Mouse (Mus musculus): ENCODE data around the gene Cant1. TPM values are rescaled to one million over a fixed set of nuclear protein-coding genes. Genes with fewer than 3 reads are reported as not detected.

Cant1 gene
- polyA plus RNA-seq, 1 experiment from 2014 or later, result 27.5 TPM

GRCm38 (mm10) chr11:118436471-118436935, 17.6 kb upstream of the Cant1 start:
- 20% methylated on average over 6 of the region's 6 CpGs for WGBS
- Histone ChIP-seq H3K4me3 (replicated peaks; ENCODE audit: low read depth, low read length) (no peak overlapping the region), H3K36me3 (ENCODE audit: control insufficient read depth, insufficient read depth, low read length) (no peaks in the 10 kb centered on the region), H3K27ac (replicated peaks; ENCODE audit: low read depth, low read length) (0 out of 2 replicates have a peak overlapping the region, but pooled peaks have one; percentile 13), H3K4me1 (ENCODE audit: control insufficient read depth, insufficient read depth, low read length) (peaks cover 38% of the 10 kb centered on the region), H3K27me3 (ENCODE audit: control insufficient read depth, insufficient read depth, low read length) (no peaks in the 10 kb centered on the region), H3K9me3 (ENCODE audit: control insufficient read depth, low read length) (no peaks in the 10 kb centered on the region), H3K4me2 (ENCODE audit: low read length) (no peak overlapping the region), H3K9ac (replicated peaks; ENCODE audit: low read length) (no peak overlapping the region)
- DNase-seq (peak; percentile 72), ATAC-seq (ENCODE audit: low FRiP score, low TSS enrichment) (peak; percentile 46; the same call in 1 of the 2 replicates)

GRCm38 (mm10) chr11:118434093-118434492, 15.2 kb upstream of the Cant1 start:
- Histone ChIP-seq H3K9me3 (ENCODE audit: control insufficient read depth, low read length) (no peaks in the 10 kb centered on the region), H3K4me2 (ENCODE audit: low read length) (peak overlapping the region; percentile 19; the same call in 1 of the 2 replicates), H3K36me3 (ENCODE audit: control insufficient read depth, insufficient read depth, low read length) (no peaks in the 10 kb centered on the region), H3K4me3 (replicated peaks; ENCODE audit: low read depth, low read length) (no peak overlapping the region), H3K27me3 (ENCODE audit: control insufficient read depth, insufficient read depth, low read length) (no peaks in the 10 kb centered on the region), H3K4me1 (ENCODE audit: control insufficient read depth, insufficient read depth, low read length) (peaks cover 26% of the 10 kb centered on the region), H3K27ac (replicated peaks; ENCODE audit: low read depth, low read length) (no peak overlapping the region), H3K9ac (replicated peaks; ENCODE audit: low read length) (no peak overlapping the region)
- DNase-seq, result no peak
- no peak for ATAC-seq (ENCODE audit: low FRiP score, low TSS enrichment)
- 52% methylated on average over 13 of the region's 13 CpGs for WGBS

GRCm38 (mm10) chr11:118433398-118433868, 14.5 kb upstream of the Cant1 start:
- H3K4me3 ChIP-seq (replicated peaks; ENCODE audit: low read depth, low read length), result no peak overlapping the region
- 69% methylated on average over 10 of the region's 10 CpGs for WGBS
- H3K4me1 ChIP-seq (ENCODE audit: control insufficient read depth, insufficient read depth, low read length), result peaks cover 22% of the 10 kb centered on the region
- ATAC-seq (ENCODE audit: low FRiP score, low TSS enrichment) (no peak), DNase-seq (peak; percentile 32)
- H3K36me3 ChIP-seq (ENCODE audit: control insufficient read depth, insufficient read depth, low read length), result no peaks in the 10 kb centered on the region
- H3K9me3 ChIP-seq (ENCODE audit: control insufficient read depth, low read length), result no peaks in the 10 kb centered on the region
- no peak overlapping the region for H3K9ac ChIP-seq (replicated peaks; ENCODE audit: low read length)
- H3K27ac ChIP-seq (replicated peaks; ENCODE audit: low read depth, low read length), result no peak overlapping the region
- H3K27me3 ChIP-seq (ENCODE audit: control insufficient read depth, insufficient read depth, low read length), result no peaks in the 10 kb centered on the region
- peak overlapping the region; percentile 19; the same call in 1 of the 2 replicates for H3K4me2 ChIP-seq (ENCODE audit: low read length)

GRCm38 (mm10) chr11:118431100-118431948, 12.4 kb upstream of the Cant1 start:
- H3K27me3 ChIP-seq (ENCODE audit: control insufficient read depth, insufficient read depth, low read length), result no peaks in the 10 kb centered on the region
- no peaks in the 10 kb centered on the region for H3K36me3 ChIP-seq (ENCODE audit: control insufficient read depth, insufficient read depth, low read length)
- 80% methylated on average over 16 of the region's 16 CpGs for whole genome bisulfite sequencing
- H3K9ac ChIP-seq (replicated peaks; ENCODE audit: low read length), result no peak overlapping the region
- H3K4me1 ChIP-seq (ENCODE audit: control insufficient read depth, insufficient read depth, low read length), result peaks cover 26% of the 10 kb centered on the region
- no peak for ATAC-seq (ENCODE audit: low FRiP score, low TSS enrichment)
- H3K4me2 ChIP-seq (ENCODE audit: low read length), result no peak overlapping the region
- no peaks in the 10 kb centered on the region for H3K9me3 ChIP-seq (ENCODE audit: control insufficient read depth, low read length)
- DNase-seq, result no peak
- no peak overlapping the region for H3K4me3 ChIP-seq (replicated peaks; ENCODE audit: low read depth, low read length)
- no peak overlapping the region for H3K27ac ChIP-seq (replicated peaks; ENCODE audit: low read depth, low read length)

- H3K27ac ChIP-seq (replicated peaks; ENCODE audit: low read depth, low read length), result no peak overlapping the region
- no peaks in the 10 kb centered on the region for H3K9me3 ChIP-seq (ENCODE audit: control insufficient read depth, low read length)
- no peak for ATAC-seq (ENCODE audit: low FRiP score, low TSS enrichment)
- WGBS, result 54% methylated on average over 4 of the region's 4 CpGs
- H3K9ac ChIP-seq (replicated peaks; ENCODE audit: low read length), result no peak overlapping the region
- H3K27me3 ChIP-seq (ENCODE audit: control insufficient read depth, insufficient read depth, low read length), result no peaks in the 10 kb centered on the region
- no peak overlapping the region for H3K4me3 ChIP-seq (replicated peaks; ENCODE audit: low read depth, low read length)
- no peak for DNase-seq
- no peaks in the 10 kb centered on the region for H3K36me3 ChIP-seq (ENCODE audit: control insufficient read depth, insufficient read depth, low read length)
- no peak overlapping the region for H3K4me2 ChIP-seq (ENCODE audit: low read length)
- H3K4me1 ChIP-seq (ENCODE audit: control insufficient read depth, insufficient read depth, low read length), result peaks cover 23% of the 10 kb centered on the region
Observed at GRCm38 (mm10) chr11:118430291-118430885, 11.5 kb upstream of the Cant1 start.

DNA sequence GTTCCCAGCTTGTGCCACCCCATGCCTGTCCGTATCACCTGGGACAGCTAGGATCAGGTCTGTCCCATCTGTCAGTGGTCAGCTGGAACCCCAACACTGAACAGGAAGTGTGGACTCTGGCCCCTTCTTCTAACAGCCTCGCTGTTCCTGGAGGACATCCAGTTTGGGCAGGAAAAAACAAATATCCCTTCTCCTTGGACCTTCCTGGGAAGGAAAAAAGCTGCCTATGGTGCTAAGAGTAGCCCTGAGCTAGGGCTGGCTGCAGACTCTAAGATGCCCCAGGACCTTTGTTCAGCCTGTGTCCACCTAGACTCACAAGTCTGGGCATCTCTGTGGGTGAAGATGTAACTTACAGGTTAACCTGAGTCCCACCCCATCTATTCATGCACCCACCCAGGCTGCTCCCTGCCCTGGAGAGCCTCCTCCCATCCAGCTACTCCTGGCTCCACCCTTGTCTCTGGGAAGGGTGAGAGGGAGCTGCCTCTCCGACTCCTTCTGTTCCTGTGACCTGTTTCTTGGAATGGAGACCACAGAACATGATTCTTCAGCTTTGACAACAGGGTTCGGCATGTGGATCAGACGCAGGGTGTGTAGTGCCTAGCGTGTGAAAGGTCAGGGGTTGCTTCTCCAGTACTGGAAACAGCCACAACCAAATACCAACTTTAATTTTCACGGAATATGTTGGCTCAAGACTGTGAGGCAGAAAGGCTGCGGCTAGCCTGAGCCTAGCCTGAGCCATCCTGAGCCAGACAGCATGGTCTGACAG, 10.2 kb upstream of the Cant1 start:
- Histone ChIP-seq H3K9ac (replicated peaks; ENCODE audit: low read length) (no peak overlapping the region), H3K4me1 (ENCODE audit: control insufficient read depth, insufficient read depth, low read length) (peaks cover 23% of the 10 kb centered on the region)
- 63% methylated on average over 8 of the region's 8 CpGs for WGBS

GRCm38 (mm10) chr11:118428460-118428868, 9.6 kb upstream of the Cant1 start:
- Histone ChIP-seq H3K27me3 (ENCODE audit: control insufficient read depth, insufficient read depth, low read length) (no peaks in the 10 kb centered on the region), H3K27ac (replicated peaks; ENCODE audit: low read depth, low read length) (no peak overlapping the region; the same call in 1 of the 2 replicates), H3K36me3 (ENCODE audit: control insufficient read depth, insufficient read depth, low read length) (no peaks in the 10 kb centered on the region), H3K9ac (replicated peaks; ENCODE audit: low read length) (no peak overlapping the region; the same call in 1 of the 2 replicates), H3K9me3 (ENCODE audit: control insufficient read depth, low read length) (no peaks in the 10 kb centered on the region), H3K4me3 (replicated peaks; ENCODE audit: low read depth, low read length) (peak overlapping the region; percentile 11), H3K4me2 (ENCODE audit: low read length) (peak overlapping the region; percentile 39), H3K4me1 (ENCODE audit: control insufficient read depth, insufficient read depth, low read length) (peaks cover 24% of the 10 kb centered on the region)
- 5% methylated on average over 11 of the region's 11 CpGs for WGBS
- peak; percentile 30 for DNase-seq
- no peak for ATAC-seq (ENCODE audit: low FRiP score, low TSS enrichment)

More for the DNA sequence above, 10.2 kb upstream of the Cant1 start:
- no peak overlapping the region for H3K27ac ChIP-seq (replicated peaks; ENCODE audit: low read depth, low read length)
- DNase-seq (no peak), ATAC-seq (ENCODE audit: low FRiP score, low TSS enrichment) (no peak)
- H3K4me2 ChIP-seq (ENCODE audit: low read length), result peak overlapping the region; percentile 39
- no peaks in the 10 kb centered on the region for H3K27me3 ChIP-seq (ENCODE audit: control insufficient read depth, insufficient read depth, low read length)
- no peaks in the 10 kb centered on the region for H3K36me3 ChIP-seq (ENCODE audit: control insufficient read depth, insufficient read depth, low read length)
- peak overlapping the region; percentile 11 for H3K4me3 ChIP-seq (replicated peaks; ENCODE audit: low read depth, low read length)
- no peaks in the 10 kb centered on the region for H3K9me3 ChIP-seq (ENCODE audit: control insufficient read depth, low read length)

- H3K36me3 ChIP-seq (ENCODE audit: control insufficient read depth, insufficient read depth, low read length), result no peaks in the 10 kb centered on the region
- H3K4me3 ChIP-seq (replicated peaks; ENCODE audit: low read depth, low read length), result peak within 1 kb of the TSS; percentile 11
- H3K9me3 ChIP-seq (ENCODE audit: control insufficient read depth, low read length), result no peaks in the 10 kb centered on the region
- 3% methylated on average over 8 of the region's 8 CpGs for WGBS
- peak; percentile 63 for DNase-seq
- no peak within 1 kb of the TSS; the same call in 1 of the 2 replicates for H3K27ac ChIP-seq (replicated peaks; ENCODE audit: low read depth, low read length)
- ATAC-seq (ENCODE audit: low FRiP score, low TSS enrichment), result no peak
- peak within 1 kb of the TSS; percentile 39 for H3K4me2 ChIP-seq (ENCODE audit: low read length)
- H3K27me3 ChIP-seq (ENCODE audit: control insufficient read depth, insufficient read depth, low read length), result no peaks in the 10 kb centered on the region
- no peak within 1 kb of the TSS; the same call in 1 of the 2 replicates for H3K9ac ChIP-seq (replicated peaks; ENCODE audit: low read length)
- peaks cover 22% of the 10 kb centered on the region for H3K4me1 ChIP-seq (ENCODE audit: control insufficient read depth, insufficient read depth, low read length)
Observed at GRCm38 (mm10) chr11:118427986-118428385, 9.1 kb upstream of the Cant1 start, which contains the start of gene C1qtnf1. C1qtnf1 (plus strand) TSS chr11:118428203.
